Mouse (Mus musculus) regulatory T cell (primary cell): Measurements from ENCODE around the gene 1700056E22Rik.

Source experiments
- in situ Hi-C: fragments of 300-600 bp; cut with MboI, MseI; formaldehyde crosslinking; loops from one replicate; pipeline ENCODE4 v1.15.1; 2025; ENCODE audit warnings: high pct_unique_total_duplicates

Gene 1700056E22Rik

DNA sequence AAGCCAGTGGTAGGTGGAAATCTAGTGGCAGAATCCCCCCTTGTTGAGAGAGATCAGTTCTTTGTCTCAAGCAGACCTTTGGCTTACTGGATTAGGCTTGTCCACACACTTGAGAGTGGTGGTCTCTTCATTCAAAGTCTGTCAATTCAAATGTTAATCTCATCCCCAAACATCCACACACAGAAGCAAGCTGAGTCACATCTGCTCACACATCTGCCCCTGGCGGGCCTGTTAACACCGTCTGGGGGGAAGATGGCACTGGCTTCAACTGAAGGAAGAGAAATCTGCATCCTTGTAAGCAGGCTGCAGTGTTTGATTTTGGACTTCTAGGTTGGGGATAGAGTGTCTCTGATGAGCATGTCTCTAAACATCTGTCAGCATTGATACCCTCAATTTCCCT, 10.1 kb downstream of the 1700056E22Rik start:
- in situ Hi-C loops = no loop called here

DNA sequence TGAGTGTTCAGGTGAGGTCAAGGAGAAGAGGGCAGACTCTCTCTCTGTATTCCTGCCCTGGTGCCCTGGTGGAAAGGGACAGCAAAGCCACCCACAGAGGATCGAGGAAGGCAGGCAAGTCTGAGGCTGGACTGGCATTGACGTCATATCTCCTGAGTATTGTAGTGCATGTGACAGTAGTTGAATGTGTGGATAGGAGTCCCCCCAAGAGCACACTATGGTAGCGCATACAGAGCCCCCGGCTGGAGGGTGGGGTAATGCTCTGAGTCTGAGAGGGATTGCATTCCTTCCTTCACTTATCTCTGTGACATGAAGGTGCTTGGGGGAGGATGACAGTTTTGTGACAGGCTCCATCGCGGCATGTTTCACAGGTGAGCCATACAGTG, 14.4 kb downstream of the 1700056E22Rik start:
- in situ Hi-C loops = no loop called here

DNA sequence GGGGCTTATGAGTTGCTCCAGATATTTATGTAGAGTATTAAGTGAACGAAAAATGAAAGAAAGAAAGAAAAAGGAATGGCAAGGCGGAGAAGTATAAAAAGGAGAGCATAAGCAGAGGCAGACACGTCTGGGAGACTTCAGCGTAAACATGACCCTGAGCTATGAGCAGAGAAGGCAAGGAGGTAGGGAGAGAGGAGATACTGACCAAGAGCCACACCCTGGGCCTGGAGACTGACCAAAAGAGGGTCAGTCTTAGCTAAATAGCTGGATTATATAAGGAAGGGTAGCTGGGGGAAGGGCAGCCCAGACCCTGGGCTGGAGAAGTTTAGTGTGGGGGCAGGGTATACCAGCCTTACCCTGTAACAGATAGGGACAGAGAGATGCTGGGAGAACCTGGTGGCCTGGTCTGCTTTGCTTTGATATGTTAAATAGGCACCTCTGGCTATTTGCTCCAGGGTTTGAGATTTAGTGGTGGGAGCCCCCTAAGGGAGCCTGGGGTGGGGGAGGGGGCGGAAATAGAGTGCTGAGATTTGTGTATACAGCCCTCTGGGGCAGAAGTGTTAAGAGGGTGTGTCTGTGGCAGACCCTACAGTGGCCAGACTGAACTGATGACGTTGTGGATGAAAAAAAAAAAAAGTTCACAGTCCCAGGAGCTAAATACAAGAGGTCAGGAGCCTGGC, 14.9 kb downstream of the 1700056E22Rik start:
- in situ Hi-C loops = no loop called here

DNA sequence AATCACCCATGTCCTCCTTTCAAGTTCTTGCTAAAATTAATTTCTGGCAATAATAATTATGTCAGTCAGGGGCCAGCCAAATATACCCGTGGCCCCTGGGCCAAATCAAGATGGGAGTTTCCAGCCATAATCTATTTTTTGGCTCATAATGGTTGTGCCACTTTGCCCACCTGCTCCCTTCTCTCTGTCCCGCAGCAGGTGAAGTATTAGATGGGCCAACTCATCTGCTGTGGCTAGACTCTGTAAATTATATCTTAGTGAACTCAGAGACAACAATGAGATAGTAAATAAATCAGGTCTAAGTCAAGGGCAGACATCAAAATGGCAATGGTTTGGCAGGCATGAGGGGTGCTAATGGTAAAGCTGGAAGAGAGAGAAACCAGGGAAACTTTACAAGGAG, 16.5 kb downstream of the 1700056E22Rik start:
- in situ Hi-C loops = no loop called here

DNA sequence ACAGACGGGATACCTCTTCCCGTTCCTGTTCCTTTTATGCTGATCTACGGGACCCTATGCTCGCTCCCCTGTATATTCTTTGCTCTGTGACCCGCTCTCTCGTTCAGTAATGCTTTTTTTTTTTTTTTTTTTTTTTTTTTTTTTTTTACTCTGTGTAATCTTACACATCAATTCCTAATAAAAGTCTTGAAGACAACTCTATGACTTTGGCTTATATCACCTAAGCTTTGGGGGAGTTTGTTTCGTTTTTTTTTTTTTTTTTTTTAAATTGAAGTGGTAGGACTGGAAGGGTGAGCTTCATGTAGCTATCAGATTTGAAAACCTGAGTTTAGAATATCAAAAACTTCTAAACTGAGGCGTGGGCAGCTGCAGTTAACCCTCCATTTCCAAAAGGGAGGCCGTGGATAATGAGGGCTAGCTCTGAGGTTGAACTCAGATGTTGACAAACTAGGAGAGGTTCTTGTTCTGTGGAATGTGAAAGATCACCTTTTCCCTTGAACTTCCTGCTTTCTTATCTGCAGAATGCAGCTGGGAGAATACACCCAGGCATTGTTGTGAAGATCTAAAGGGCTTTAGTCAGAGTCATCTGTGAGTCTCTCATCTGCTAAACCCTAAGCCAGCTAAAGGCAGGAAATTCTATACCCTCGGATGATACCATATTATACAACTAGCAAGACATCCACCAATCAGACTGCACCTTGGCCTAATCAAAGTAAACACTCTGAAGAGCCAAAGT, 17.9 kb downstream of the 1700056E22Rik start:
- in situ Hi-C loops = no loop called here

DNA sequence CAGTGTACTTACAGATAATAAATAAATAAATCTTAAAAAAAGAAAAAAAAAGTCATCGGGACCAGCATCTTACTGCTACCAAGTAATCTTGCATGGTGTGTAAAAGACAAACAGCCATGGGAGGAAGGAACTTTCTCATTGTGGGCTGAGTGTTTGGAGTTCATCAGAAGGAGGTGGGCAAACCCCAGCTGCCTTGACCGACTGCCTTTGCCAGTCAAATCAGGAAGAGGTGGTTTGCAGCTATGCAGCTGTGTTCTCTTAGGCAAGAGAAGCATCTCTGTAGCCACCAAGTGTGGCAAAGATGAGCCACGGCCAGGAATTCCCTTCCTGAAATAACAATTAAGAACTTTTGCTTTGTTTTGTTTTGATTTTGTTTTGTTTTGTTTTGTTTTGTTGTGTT, 20.0 kb downstream of the 1700056E22Rik start:
- in situ Hi-C loops = no loop called here

DNA sequence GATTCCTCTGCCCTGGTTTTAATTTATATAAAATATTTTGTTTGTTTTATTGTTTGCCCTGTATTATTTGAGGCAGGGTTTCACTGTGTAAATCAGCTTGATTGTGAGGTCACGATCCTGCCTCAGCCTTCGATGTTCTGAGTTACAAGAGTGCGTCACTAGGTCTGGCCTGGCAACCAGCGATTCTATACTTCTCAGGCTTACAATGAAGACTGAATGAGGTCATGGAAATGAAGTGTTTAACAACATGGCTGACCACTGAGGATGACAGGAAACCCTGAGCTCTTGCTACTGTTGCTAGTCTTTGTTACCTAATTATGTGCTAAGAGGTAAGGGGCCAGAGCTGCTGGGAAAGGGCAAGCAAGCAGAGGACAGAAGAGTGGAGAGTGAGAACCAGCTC, 21.0 kb downstream of the 1700056E22Rik start, which contains the start of gene Dusp10:
TSS of gene Dusp10 (plus strand) at position 197 of the 400 bp plus-strand sequence.
- in situ Hi-C loops = no loop called here

DNA sequence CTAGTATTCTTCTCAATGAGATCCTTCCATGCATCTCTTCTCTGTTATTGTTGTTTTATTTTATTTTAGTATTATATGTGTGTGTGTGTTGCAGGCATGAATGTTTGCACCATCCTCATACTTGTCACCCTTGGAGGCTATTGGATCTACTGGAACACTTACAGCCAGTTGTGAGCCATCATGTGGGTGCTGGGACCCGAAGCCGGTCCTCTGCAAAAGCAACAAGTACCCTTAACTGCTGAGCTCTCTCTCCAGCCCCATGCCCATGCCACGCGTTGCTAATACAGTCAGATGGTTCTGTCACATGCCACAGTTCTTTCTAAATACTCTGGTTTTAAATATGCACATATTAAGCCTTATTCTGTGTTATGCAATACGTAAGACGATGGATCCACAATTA, 22.8 kb downstream of the 1700056E22Rik start:
- in situ Hi-C loops = no loop called here

DNA sequence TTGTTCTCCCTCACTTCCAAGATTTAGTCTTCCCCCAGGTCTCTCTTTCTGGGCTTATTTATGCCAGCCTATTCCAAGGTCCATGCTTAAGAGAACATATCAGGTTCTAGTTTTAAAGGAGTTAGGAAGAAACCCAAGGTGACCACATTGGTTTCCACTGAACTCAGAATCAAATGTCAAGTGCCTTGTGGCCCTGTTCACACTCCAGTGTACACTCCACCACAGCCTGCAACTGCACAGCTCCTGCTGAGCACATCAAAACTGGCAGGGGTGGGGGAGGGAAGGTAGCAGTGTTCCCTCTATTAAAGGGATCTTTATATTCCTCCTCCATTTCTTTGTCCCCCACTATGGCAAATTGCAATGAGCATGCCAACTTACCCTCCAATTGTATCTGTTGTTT, 28.0 kb downstream of the 1700056E22Rik start:
- in situ Hi-C loops = no loop called here

DNA sequence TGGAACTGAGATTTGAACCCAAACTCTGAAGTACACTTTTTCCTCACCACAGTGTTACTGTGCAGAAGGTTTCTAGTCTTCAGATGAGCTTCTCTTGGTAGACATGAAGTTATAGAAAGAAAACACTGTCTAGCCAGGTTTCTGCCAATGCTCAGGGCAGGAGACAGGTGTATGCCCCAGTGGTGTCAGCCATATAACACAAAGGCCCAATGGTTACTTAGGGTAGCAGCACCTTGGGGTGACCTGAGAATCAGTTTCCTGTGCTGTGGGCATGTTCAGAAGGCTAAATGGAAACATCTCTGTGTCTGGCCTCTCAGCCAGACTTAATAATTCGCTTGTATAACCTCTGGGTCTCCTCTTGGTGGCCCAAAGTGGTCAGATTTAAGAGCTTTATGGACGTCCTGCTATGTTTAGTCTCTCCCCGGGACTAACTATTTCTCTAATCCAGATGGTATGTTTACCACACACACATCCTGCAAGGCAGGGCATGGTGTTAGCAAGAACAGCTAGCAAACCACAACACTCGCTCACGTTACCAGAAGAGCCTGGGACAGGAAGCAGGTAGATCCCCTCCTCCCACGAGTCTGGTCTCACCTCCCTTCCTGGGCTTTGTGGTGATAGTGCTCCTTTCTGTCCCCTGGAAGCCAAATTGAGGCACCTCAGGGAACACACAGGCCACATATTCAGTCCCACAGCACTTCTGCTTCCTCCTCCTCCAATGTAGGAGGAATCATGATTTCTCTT, 28.6 kb downstream of the 1700056E22Rik start:
- in situ Hi-C loops = no loop called here

DNA sequence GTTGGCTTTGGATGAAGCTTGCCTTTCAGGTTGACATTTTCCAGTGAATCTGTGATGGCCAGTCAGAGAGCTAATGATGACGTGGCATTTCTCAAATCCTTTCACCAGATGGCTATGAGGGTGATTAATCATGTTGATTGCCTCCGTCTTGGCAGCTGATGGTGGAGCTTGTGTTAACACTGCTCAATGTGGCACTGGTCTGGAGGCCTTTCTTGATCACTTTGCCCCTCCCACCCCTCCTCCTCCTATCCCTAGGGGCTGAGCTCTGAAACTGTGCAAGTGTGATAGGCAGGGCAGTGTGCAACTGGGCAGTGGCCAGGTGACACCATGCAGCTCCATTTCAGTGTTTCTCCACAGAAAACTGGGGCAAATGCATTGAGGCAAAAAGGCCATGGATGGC, 29.8 kb downstream of the 1700056E22Rik start:
- in situ Hi-C loops = no loop called here

DNA sequence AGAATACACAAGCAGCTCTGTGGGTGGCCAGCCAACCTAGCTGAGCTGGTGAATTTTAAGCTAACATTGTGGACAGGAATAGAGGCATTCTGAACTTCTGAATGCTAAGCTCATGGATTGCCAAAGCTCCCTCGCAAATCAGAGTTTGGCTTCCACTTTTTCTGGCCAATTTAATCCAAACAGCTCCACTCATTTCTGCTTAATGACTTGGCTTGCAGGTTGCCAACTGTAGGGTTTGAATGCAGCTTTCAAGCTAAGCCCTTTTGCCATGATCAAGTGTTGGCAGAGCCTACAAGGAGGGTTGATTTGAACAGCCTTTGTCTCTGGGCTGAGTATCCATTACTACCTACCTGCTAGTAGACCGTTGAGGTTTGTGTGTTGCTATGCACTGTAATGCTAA, 31.6 kb downstream of the 1700056E22Rik start:
- in situ Hi-C loops = no loop called here

DNA sequence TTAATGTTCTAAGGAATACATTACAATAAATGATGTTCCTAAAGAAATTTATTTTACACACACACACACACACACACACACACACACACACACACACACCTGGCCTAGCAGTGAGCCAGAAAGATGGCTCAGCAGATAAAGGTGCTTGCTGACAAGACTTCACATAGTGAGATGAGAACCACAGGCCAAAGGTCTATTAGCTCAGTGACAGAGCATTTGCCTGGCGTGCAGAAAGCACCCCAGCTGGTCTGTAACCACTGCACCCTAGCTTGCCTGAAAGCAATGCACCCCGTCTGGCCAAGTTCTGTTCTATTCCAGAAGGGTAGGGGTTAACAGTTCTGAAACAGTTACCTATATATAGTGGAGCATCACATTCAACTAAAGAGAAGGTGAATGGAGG, 36.9 kb downstream of the 1700056E22Rik start:
- in situ Hi-C loops = no loop called here

DNA sequence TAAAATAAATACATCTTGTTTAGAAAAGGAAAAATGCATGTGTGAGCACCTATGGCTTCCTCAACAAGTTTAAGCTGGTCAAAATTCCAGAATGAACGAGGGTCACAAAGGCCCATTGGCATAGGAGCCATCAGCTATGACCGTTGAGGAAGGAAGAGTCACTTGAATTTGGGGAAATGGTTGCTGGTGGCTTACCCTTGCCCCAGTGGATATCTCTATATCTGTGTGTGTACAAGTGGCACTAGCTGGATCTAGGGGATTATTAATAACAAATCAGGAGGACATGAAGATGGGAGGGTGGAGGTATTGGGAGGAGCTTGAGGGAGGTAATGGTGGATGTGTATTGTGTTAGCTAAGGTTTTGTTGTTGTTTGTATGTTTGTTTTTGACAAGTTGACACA, 42.2 kb downstream of the 1700056E22Rik start:
- in situ Hi-C loops = no loop called here

DNA sequence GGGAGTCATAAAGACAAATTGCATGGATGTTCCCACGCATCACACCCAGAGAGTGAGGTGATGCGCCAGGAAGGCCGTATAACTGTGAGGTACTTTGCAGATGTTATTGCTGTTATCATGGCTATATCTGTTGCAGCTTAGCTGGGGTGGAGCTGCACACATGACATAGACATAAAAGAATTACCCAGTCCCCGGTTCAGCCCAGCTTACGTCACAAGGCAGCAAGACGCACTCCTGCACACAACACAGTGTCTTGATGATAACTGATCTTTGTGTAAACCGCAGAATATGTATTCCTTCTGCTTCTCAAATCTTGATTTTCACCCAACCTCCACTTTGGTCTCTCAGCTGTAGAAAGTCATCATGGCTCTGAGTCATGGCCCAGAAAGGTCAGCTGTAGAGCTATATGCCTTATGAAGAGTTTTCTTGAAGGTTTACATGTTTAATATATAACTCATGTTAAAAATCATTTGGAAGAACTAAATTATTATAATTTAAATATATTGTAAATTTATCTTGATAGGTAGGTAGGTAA, 46.3 kb downstream of the 1700056E22Rik start:
- in situ Hi-C loops = no loop called here
